Mouse (Mus musculus): ENCODE measurements around the gene Nop16. TPM values are rescaled to one million over a fixed set of nuclear protein-coding genes. Genes with fewer than 3 reads are reported as not detected.

The Nop16 gene
- polyA plus RNA-seq, 1 experiment from 2014 or later, result 91.4 TPM

DNA sequence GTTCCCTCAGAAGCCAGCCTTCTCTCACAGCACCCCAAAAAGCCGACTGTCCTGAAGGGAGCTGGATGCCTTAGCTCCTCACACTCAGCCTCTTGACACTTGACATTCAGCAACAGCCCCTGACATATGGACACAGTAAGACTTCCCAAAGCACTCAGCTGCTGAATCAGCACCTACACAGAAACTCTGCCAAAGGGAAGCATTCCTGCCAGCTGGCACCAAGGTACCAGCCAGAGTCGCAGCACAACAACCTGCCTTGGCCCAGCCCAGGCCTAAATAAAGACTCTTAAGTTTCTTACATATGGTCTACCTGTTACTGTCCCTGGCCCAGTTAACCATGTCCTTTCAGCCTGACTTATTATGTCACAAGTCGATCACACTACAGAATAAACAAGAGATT is 33.1 kb downstream of the Nop16 start:
- Histone ChIP-seq H3K4me2 (ENCODE audit: low read depth, low read length) (no peak overlapping the region), H3K36me3 (ENCODE audit: control insufficient read depth, insufficient read depth, low read length) (peaks cover 26% of the 10 kb centered on the region), H3K27ac (ENCODE audit: low read length) (no peak overlapping the region), H3K4me1 (ENCODE audit: control insufficient read depth, insufficient read depth, low read length) (no peaks in the 10 kb centered on the region), H3K27me3 (replicated peaks; ENCODE audit: control insufficient read depth, insufficient read depth, low read length) (no peaks in the 10 kb centered on the region), H3K9ac (ENCODE audit: low read depth, low read length) (no peak overlapping the region), H3K9me3 (ENCODE audit: control insufficient read depth, low read length) (no peaks in the 10 kb centered on the region), H3K4me3 (ENCODE audit: low read length) (no peak overlapping the region)
- no peak for ATAC-seq
- WGBS, result 87% methylated on average over 3 of the region's 3 CpGs

DNA sequence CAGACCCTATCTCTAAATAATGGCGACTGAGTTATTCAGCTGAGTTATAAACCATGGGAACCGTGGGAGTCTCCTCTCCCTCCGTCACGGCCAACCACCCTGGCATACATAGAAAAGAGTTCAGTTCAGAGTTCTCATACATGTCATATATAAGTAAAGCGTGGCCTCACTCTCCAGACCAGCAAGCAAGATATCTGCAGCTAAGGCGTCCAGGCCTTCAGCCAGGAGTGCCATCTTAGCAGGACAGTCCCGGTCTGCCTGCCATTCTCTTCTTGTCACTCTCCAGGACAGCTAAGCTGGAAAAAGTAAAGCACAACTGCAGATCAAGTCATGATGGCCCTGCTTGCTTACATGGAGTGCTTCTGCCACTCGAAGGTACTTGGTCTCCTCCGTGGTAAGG is 33.7 kb downstream of the Nop16 start:
- no peak for ATAC-seq
- Histone ChIP-seq H3K9me3 (ENCODE audit: control insufficient read depth, low read length) (no peaks in the 10 kb centered on the region), H3K27me3 (replicated peaks; ENCODE audit: control insufficient read depth, insufficient read depth, low read length) (no peaks in the 10 kb centered on the region), H3K4me1 (ENCODE audit: control insufficient read depth, insufficient read depth, low read length) (no peaks in the 10 kb centered on the region), H3K4me2 (ENCODE audit: low read depth, low read length) (no peak overlapping the region), H3K27ac (ENCODE audit: low read length) (no peak overlapping the region), H3K9ac (ENCODE audit: low read depth, low read length) (no peak overlapping the region), H3K4me3 (ENCODE audit: low read length) (no peak overlapping the region), H3K36me3 (ENCODE audit: control insufficient read depth, insufficient read depth, low read length) (peaks cover 26% of the 10 kb centered on the region)
- whole genome bisulfite sequencing, result 89% methylated on average over 9 of the region's 9 CpGs

DNA sequence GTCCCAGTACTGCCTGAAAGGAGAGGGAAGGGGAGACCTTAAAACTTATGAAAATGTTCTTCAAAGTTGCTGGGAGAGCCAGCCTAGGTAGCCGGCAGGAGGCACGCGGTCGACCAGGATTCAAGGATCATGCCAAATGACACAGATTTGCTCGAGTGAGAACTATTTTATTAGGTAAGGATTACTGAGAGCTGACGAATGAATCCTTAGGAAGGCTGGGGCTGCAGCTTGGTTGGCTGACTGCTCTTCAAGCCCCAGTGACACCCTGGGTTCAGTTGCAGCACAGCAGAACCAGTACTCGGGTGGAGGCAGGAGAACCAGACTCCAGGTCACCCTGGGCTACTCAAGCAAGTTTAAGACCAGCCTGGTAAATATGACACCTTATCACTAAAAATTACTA is 41.9 kb downstream of the Nop16 start:
- Histone ChIP-seq H3K9me3 (ENCODE audit: control insufficient read depth, low read length) (no peaks in the 10 kb centered on the region), H3K27me3 (replicated peaks; ENCODE audit: control insufficient read depth, insufficient read depth, low read length) (no peaks in the 10 kb centered on the region), H3K4me2 (ENCODE audit: low read depth, low read length) (no peak overlapping the region), H3K4me1 (ENCODE audit: control insufficient read depth, insufficient read depth, low read length) (no peaks in the 10 kb centered on the region), H3K9ac (ENCODE audit: low read depth, low read length) (no peak overlapping the region), H3K4me3 (ENCODE audit: low read length) (no peak overlapping the region), H3K27ac (ENCODE audit: low read length) (no peak overlapping the region), H3K36me3 (ENCODE audit: control insufficient read depth, insufficient read depth, low read length) (peaks cover 9% of the 10 kb centered on the region; the same call in 1 of the 2 replicates)
- WGBS, result 87% methylated on average over 7 of the region's 7 CpGs
- ATAC-seq, result no peak

Small RNAs within 50 kb of the gene (microRNA-seq; reads per million reads assigned to microRNA genes)
- not detected for gene Gm24195

Other genes with a start within 250 kb of the Nop16 start
- 4.1 and 5.1 TPM in 2 replicates for gene Cplx2, start 218.7 kb downstream of the Nop16 start, polyA plus RNA-seq (2015; fragmentation: Nextera tagmentation; extraction: Ambion mirVana)
- 86.3 and 90.6 TPM in 2 replicates for gene Thoc3, start 121.2 kb downstream of the Nop16 start, polyA plus RNA-seq (2015; fragmentation: Nextera tagmentation; extraction: Ambion mirVana)
- 5.0 and 5.1 TPM in 2 replicates for gene Simc1, start 86.3 kb downstream of the Nop16 start, polyA plus RNA-seq (2015; fragmentation: Nextera tagmentation; extraction: Ambion mirVana)
- gene 4833439L19Rik, start 24.7 kb downstream of the Nop16 start, polyA plus RNA-seq (2015; fragmentation: Nextera tagmentation; extraction: Ambion mirVana), result 126 and 127 TPM in 2 replicates
- 18.8 and 21.5 TPM in 2 replicates for gene Arl10, start 15.1 kb downstream of the Nop16 start, polyA plus RNA-seq (2015; fragmentation: Nextera tagmentation; extraction: Ambion mirVana)
- gene Higd2a, start 117 bp upstream of the Nop16 start, polyA plus RNA-seq (2015; fragmentation: Nextera tagmentation; extraction: Ambion mirVana), result 260 TPM in 2 replicates
- gene Cltb, start 21.3 kb upstream of the Nop16 start, polyA plus RNA-seq (2015; fragmentation: Nextera tagmentation; extraction: Ambion mirVana), result 80.1 and 87.4 TPM in 2 replicates
- 61.0 and 70.2 TPM in 2 replicates for gene Faf2, start 31.7 kb upstream of the Nop16 start, polyA plus RNA-seq (2015; fragmentation: Nextera tagmentation; extraction: Ambion mirVana)
- 48.9 and 59.3 TPM in 2 replicates for gene Rnf44, start 103.8 kb upstream of the Nop16 start, polyA plus RNA-seq (2015; fragmentation: Nextera tagmentation; extraction: Ambion mirVana)
- 64.2 and 94.9 TPM in 2 replicates for gene Cdhr2, start 111.4 kb upstream of the Nop16 start, polyA plus RNA-seq (2015; fragmentation: Nextera tagmentation; extraction: Ambion mirVana)
- 0.15 and 0.16 TPM in 2 replicates for gene Gprin1, start 159.8 kb upstream of the Nop16 start, polyA plus RNA-seq (2015; fragmentation: Nextera tagmentation; extraction: Ambion mirVana)
- gene Sncb, start 176.5 kb upstream of the Nop16 start, polyA plus RNA-seq (2015; fragmentation: Nextera tagmentation; extraction: Ambion mirVana), result 0.39 and 0.46 TPM in 2 replicates
- gene Eif4e1b, start 193.9 kb upstream of the Nop16 start, polyA plus RNA-seq (2015; fragmentation: Nextera tagmentation; extraction: Ambion mirVana), result not detected in 2 replicates
- gene Tspan17, start 199.3 kb upstream of the Nop16 start, polyA plus RNA-seq (2015; fragmentation: Nextera tagmentation; extraction: Ambion mirVana), result 13.6 and 14.1 TPM in 2 replicates

All from intestine, embryonic 16.5 days (tissue).